Mouse (Mus musculus): ENCODE data around the gene Peak1.

DNA sequence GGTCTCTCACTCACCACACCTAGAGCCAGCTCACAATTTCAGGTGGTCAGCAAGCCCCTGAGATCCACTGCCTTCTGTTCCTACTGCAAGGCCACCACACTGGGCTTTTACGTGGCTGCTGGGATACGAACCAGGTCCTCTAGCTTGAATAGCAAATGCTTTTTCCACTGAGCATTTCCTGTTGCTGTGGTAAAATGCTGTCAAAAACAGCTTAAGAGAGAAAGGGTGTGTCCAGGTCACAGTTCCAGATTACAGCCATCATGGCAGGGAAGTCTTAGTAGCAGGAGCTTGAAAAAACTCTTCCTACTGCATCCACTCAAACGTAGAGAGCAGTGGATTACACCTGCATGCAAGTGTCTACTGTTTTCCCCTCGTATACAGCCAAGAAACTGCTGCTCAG, 7.0 kb upstream of the Peak1 start:
- TF ChIP-seq CTCF (IDR thresholded peaks at IDR 0.05; ENCODE audit: borderline replicate concordance, extremely low read depth, insufficient read depth, insufficient read length) (no peak), POLR2A (IDR thresholded peaks at IDR 0.05; ENCODE audit: borderline replicate concordance, extremely low read depth, insufficient read depth, insufficient read length, poor library complexity, severe bottlenecking) (no peak)

Data from brain, embryonic 14.5 days (tissue).